ENCODE assay signal across 13 mouse cellular contexts in genomic region chr4:135231136-135231535, GRCm38 (mm10). TPM values are rescaled to one million over a fixed set of nuclear protein-coding genes. Genes with fewer than 3 reads are reported as not detected.
A peak's percentile ranks its signal among the peaks of the same experiment; 100 is the strongest.
DNase-seq lines count a peak whose midpoint lies in the region; ATAC-seq and TF ChIP-seq lines count a peak whose summit lies in the region.
"Had no signal": no experiment of that assay in that cellular context is flagged by ENCODE, and none has a peak within 500 bp of the region (broad histone marks: within the 10 kb centered on the region; RNA-seq: fewer than 3 reads in every experiment).

No protein-coding gene starts in this region.

- ATAC-seq in neural tube, embryonic 14.5 days (ENCODE audit: low read depth) = no peak

- no peaks in the 10 kb centered on the region for H3K9me3 ChIP-seq in heart, embryonic 10.5 days
- no peaks in the 10 kb centered on the region for H3K9me3 ChIP-seq in neural tube, embryonic 14.5 days (ENCODE audit: control insufficient read depth, low read length)
- H3K9me3 ChIP-seq: embryonic facial prominence, embryonic 13.5 days; limb, embryonic 15.5 days; lung, embryonic 15.5 days; megakaryocyte, embryonic 14.5 days had no signal

- WGBS in heart, embryonic 10.5 days = 78% methylated on average over 3 of the region's 3 CpGs
- WGBS in kidney, adult 2 months = 37% methylated on average over 3 of the region's 3 CpGs
- 77% methylated on average over 3 of the region's 3 CpGs for WGBS in neural tube, embryonic 14.5 days

- TF ChIP-seq POLR2A in kidney, adult 2 months (IDR thresholded peaks at IDR 0.05; ENCODE audit: low read depth, low read length) = no peak

- H3K36me3 ChIP-seq in heart, embryonic 10.5 days = peaks cover 26% of the 10 kb centered on the region
- H3K36me3 ChIP-seq in kidney, adult 2 months (ENCODE audit: control insufficient read depth, insufficient read depth, low read length) = no peaks in the 10 kb centered on the region
- H3K36me3 ChIP-seq in neural tube, embryonic 14.5 days (ENCODE audit: control insufficient read depth, insufficient read depth, low read length) = no peaks in the 10 kb centered on the region

- peaks cover 23% of the 10 kb centered on the region for H3K4me1 ChIP-seq in heart, embryonic 10.5 days
- peaks cover 10% of the 10 kb centered on the region for H3K4me1 ChIP-seq in kidney, adult 2 months (ENCODE audit: control insufficient read depth, insufficient read depth, low read length)
- H3K4me1 ChIP-seq in neural tube, embryonic 14.5 days (ENCODE audit: control insufficient read depth, insufficient read depth, low read length) = 0 out of 2 replicates have a peak, but pooled peaks cover 3% of the 10 kb centered on the region
- H3K4me1 ChIP-seq: lung, embryonic 15.5 days had no signal

- no peak for DNase-seq in heart, embryonic 10.5 days (ENCODE audit: low spot score)
- DNase-seq in heart, adult 8-10 months (ENCODE audit: low spot score) = no peak
- DNase-seq in kidney, adult 2 months = peak; percentile 80
- DNase-seq in kidney, postnatal 14 days = no peak
- no peak for DNase-seq in neural tube, embryonic 10.5 days (ENCODE audit: extremely low spot score, low spot score)
- no peak for DNase-seq in spleen, postnatal 10 days (ENCODE audit: low spot score in 2 of 2)
- DNase-seq: layer of hippocampus, postnatal 36 days; retina, postnatal 1 day had no signal

- H3K27me3 ChIP-seq in heart, embryonic 10.5 days (ENCODE audit: insufficient read depth, poor library complexity, severe bottlenecking) = no peaks in the 10 kb centered on the region
- H3K27me3 ChIP-seq in kidney, adult 2 months (replicated peaks; ENCODE audit: control insufficient read depth, insufficient read depth, low read length) = no peaks in the 10 kb centered on the region
- H3K27me3 ChIP-seq in neural tube, embryonic 14.5 days (ENCODE audit: control insufficient read depth, insufficient read depth, low read length) = no peaks in the 10 kb centered on the region
- H3K27me3 ChIP-seq: embryonic facial prominence, embryonic 13.5 days; limb, embryonic 15.5 days; lung, embryonic 15.5 days; megakaryocyte, embryonic 14.5 days had no signal

- TF ChIP-seq CTCF in kidney, adult 2 months (conservative IDR thresholded peaks at IDR 0.05; ENCODE audit: insufficient read depth, insufficient read length, low read depth, low read length) = no peak

- no peak overlapping the region for H3K4me3 ChIP-seq in heart, embryonic 10.5 days
- H3K4me3 ChIP-seq in kidney, adult 2 months (ENCODE audit: insufficient read depth, low read depth, low read length) = no peak overlapping the region
- no peak overlapping the region for H3K4me3 ChIP-seq in neural tube, embryonic 14.5 days (ENCODE audit: low read depth, low read length)
- H3K4me3 ChIP-seq: embryonic facial prominence, embryonic 13.5 days; limb, embryonic 15.5 days; lung, embryonic 15.5 days had no signal

- H3K9ac ChIP-seq in neural tube, embryonic 14.5 days (replicated peaks; ENCODE audit: low read depth, low read length) = no peak overlapping the region
- H3K9ac ChIP-seq: embryonic facial prominence, embryonic 13.5 days; limb, embryonic 15.5 days; lung, embryonic 15.5 days had no signal

- peak overlapping the region; percentile 5; the same call in 1 of the 2 replicates for H3K27ac ChIP-seq in heart, embryonic 10.5 days
- peak overlapping the region; percentile 19; the same call in 1 of the 2 replicates for H3K27ac ChIP-seq in kidney, adult 2 months (ENCODE audit: insufficient read depth, low read depth, low read length)
- H3K27ac ChIP-seq in neural tube, embryonic 14.5 days (ENCODE audit: low read depth, low read length) = 0 out of 2 replicates have a peak overlapping the region, but pooled peaks have one; percentile 10
- H3K27ac ChIP-seq: embryonic facial prominence, embryonic 13.5 days; limb, embryonic 15.5 days; lung, embryonic 15.5 days had no signal

- H3K4me2 ChIP-seq in neural tube, embryonic 14.5 days (ENCODE audit: low read depth, low read length) = no peak overlapping the region
- H3K4me2 ChIP-seq: embryonic facial prominence, embryonic 13.5 days; limb, embryonic 15.5 days; lung, embryonic 15.5 days had no signal

RNA-seq across cellular contexts. Expression of gene Clic4, which starts 41.5 kb away (rescaled TPM):
- 263 and 343 TPM in 2 replicates for polyA plus RNA-seq in heart, embryonic 10.5 days (2016; fragmentation: Nextera tagmentation; extraction: Ambion mirVana)
- 100 to 1,000 TPM; 236 to 258 (median 249) TPM for total RNA-seq in heart, adult 8-10 months (2022)
- 86.6 and 91.1 TPM in 2 replicates for polyA plus RNA-seq in kidney, adult 2 months (2012; rRNA removed)
- polyA plus RNA-seq in neural tube, embryonic 14.5 days (2014; fragmentation: Nextera tagmentation; extraction: Ambion mirVana) = 27.5 and 48.5 TPM in 2 replicates
